Mouse (Mus musculus): Measurements from ENCODE around the gene Far2.

Far2 gene

GRCm38 (mm10) chr6:148046881-148047649, at the start of gene Far2:
Gene Far2, plus strand, starts transcription at chr6:148047259.
- no peak for DNase-seq (ENCODE audit: low read depth, low spot score)

DNA sequence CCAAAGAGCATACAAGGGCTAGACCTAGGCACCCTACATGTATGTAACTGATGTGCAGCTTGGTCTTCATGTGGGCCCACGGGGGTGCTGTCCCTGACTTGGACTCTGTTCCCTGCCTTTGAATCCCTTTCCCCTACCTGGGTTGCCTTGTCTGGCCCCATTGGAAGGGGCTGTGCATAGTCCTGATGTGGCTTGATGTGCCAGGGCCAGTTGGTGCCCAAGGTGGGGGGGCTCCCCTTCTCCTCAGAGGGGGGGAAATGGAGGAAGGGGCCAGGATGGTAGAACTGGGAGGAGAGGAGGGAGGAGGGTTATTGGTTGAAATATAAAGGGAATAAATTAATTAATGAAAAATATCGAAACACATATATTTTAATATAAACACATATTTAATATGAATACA, 46.6 kb upstream of the Far2 start:
- DNase-seq (ENCODE audit: low read depth, low spot score) = no peak

GRCm38 (mm10) chr6:148001071-148001470, 46.0 kb upstream of the Far2 start:
- DNase-seq (ENCODE audit: low read depth, low spot score) = no peak

GRCm38 (mm10) chr6:148006118-148006837, 40.8 kb upstream of the Far2 start:
- DNase-seq (ENCODE audit: low read depth, low spot score) = no peak

DNA sequence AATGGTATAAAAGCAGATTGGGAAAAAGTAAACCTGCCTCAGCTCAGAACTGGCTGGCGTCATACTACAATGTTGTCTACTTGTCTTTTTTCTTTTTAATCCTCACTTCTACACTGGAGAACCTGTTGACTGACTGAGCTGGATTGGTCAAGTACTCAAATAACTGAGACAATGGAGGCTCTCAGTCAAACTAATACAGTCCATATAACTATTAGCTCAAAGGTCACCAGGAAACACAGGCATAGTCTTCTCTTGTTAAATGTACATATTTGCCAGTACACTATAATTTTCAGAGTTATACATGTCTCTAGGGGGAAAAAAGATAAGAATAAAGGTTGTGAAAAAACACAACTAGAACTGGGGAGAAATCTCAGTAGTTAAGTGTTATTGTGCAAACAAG, 6.3 kb upstream of the Far2 start:
- no peak for DNase-seq (ENCODE audit: low read depth, low spot score)

- DNase-seq (ENCODE audit: low read depth, low spot score) = no peak
These were observed 560 bp downstream of the Far2 start for GRCm38 (mm10) chr6:148047650-148047988.

DNA sequence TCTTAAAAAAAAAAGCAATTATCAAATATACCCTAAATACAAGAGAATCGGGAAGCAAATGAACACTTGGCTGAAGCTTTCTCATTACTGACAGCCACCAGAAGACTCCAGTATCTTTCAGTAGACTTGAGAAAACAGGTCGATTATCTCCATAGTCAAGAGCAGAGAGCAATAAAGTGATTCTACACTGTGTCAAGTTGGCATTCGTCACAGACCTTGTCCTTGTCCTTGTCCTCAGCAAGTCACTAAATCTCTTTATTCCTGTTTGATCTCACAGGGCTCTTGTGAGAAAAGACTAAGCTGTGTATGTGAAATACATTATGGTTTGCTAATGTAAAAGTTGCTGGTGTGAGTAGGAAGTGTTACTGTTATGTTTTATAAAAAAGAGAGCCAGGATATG, 16.1 kb downstream of the Far2 start:
- no peak for DNase-seq (ENCODE audit: low read depth, low spot score)

DNA sequence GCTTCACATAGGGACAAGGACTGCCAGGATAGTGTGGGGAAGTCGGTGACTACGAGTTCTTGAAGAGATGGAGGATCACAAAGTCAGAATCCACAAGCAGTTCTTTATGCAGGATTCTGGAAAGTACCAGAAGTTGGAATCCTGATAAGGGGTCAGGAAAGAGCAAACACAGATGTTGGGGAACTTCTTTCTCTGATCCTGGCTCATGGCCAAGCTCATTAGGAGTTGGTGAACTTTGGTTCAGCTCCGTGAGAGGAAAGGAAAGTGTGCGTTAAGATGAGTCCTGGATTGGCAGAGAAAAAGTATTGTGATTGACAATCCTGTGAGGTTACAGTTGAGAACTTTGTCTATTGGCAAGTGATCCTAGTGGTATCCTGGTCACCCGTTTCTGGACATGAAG, 19.2 kb downstream of the Far2 start:
- DNase-seq (ENCODE audit: low read depth, low spot score) = no peak

GRCm38 (mm10) chr6:148068786-148069185, 21.7 kb downstream of the Far2 start:
- peak; percentile 57 for DNase-seq (ENCODE audit: low read depth, low spot score)

DNA sequence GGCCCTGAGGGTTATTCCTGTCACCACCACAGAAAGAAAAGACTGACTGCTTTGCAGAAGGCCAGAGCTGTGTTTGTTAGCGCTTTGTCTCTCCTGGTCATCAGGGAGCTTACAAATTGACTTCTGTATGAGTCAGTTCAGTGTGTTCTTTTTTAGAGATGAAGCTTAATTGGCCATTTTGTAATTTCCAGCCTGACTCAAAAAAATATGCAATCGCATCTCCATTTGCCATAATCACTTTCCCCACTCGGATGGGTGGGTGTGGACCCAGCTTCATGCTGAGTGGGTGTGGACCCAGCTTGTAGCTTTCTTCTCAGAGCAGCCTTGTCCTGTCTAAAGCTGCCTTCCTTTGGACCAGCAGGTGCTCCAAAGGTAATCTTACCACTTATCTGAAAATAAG, 26.5 kb downstream of the Far2 start:
- DNase-seq (ENCODE audit: low read depth, low spot score) = peak; percentile 4

DNA sequence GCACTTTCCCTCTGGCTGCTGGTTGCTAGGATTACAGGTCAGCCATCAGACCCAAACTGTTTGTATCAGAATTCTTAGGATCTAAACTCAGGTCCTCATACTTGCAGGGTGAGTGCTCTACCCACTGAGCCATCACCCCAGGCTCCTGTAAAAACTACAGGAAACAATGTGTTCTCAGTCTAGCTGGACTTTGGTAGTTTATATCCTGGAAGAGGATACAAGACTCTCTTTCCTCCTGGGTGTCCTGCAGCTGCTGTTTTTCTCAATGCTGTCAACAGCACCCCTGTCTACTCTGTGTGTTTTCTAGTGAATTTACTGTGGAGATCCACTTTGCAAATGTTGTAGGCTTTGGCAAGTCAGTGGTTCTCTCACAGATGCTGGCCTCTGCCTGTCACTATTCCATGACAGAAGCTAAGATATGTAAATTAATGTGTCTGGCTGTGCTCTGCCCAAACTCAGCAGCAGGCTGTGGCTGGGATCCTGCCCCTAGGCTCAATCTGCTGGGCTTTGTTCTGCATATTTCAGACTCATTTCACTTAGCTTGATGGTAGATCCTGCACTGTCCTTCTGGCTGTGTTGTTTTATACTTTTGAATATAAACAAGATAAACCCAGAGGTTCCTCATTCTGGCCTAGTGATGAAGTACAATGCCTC, 27.3 kb downstream of the Far2 start:
- no peak for DNase-seq (ENCODE audit: low read depth, low spot score)

DNA sequence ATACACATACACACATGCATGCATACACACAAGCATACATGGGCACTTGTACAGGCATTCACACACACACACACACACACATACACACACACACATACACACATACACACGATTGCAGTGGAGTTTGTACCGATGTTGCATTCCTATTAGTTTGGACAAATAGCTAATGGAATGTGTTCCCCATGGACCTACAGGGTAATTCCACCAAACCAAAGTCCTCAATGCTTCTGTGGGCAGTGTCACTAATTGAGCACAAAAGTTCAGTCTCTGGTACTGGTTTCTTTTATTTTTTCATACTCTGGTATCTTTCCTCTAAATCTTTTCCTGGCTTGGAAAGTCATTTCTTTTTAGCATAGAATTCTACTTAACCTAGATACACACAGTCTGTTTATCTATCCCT, 36.8 kb downstream of the Far2 start:
- no peak for DNase-seq (ENCODE audit: low read depth, low spot score)

DNA sequence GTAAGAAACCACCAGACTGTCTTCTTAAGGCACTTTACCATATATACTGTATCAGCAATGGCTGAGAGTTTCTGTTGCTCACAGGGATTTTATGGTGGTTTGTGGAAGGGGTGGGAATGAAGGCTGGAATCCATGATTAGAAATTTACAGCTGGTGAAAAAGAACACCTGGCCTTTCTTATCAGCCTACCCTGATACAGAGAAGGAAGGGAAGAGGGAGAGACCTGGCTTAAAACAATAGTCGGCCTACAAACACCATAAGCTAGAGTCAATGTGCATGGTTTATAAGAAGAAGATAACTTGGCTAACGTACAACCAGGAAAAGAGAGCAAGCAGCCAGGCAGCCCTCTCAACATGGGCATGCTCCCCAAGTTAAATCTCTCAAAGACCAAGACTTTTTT, 37.3 kb downstream of the Far2 start:
- no peak for DNase-seq (ENCODE audit: low read depth, low spot score)

DNA sequence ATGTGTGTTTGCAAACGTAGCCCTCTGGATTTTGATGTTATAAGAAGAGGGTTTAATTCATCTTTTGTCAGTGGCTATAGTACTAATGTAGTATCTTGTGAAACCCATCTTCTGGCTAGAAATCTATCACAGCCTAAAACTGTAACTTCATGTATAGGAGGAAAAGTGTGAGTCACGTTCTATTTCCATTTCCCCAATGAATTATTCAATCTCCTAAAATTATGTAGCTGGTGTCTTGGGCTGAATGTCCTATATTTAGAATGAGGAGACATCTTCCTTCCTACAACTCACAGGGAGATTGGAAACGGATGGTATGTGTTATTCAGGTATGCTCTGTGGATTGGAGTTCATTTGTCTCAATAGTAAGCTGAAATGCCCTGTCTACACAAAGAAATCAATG, 50.0 kb downstream of the Far2 start:
- no peak for DNase-seq (ENCODE audit: low read depth, low spot score)

- no peak for DNase-seq (ENCODE audit: low read depth, low spot score)
These were observed 54.9 kb downstream of the Far2 start for GRCm38 (mm10) chr6:148101977-148102376.

GRCm38 (mm10) chr6:148102434-148102833, 55.4 kb downstream of the Far2 start:
- DNase-seq (ENCODE audit: low read depth, low spot score) = no peak

DNA sequence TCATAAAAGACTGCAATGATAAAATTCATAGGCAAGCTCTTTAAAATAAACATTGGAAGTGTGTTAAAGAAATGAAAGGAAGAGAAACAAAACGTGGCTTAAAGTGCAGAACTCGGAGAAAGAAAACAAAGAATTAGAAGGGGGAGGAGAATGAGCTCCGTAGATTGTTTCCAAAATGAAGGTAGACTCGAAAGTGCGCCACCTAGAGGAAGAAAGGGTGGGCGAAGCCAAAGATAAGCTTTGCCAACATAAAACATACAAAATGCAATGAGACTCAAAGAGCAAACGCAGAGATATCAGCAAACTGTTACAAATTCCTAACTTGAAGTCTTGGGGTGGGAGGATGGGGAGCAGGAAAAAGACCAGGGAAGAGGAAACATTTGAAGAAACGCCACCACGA, 57.2 kb downstream of the Far2 start:
- DNase-seq (ENCODE audit: low read depth, low spot score) = no peak

DNA sequence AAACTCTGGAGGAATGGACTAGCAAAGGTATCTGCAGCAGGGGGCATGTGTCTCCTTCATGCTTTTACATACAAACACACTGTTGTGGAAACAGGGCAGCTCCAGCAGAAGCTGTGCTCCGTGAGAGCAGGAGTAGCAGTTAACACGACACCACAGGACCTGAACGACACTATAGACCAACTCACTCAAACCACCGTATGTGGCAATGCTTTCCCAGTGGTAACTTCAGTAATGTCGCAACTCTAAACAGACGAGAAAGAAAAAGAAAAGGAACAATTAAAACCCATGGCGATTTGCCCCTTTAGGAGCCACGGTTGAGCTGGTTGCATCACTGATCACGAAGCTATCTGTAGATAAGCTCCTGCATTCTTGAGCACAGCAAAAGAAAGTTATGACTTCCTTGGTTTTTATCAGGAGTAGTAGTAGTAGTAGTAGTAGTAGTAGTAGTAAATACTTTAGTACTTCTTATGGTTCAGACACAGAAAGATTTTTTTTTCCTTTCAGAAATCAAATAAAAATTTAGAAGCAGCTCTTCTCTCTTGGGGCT, 58.7 kb downstream of the Far2 start:
- DNase-seq (ENCODE audit: low read depth, low spot score) = no peak

GRCm38 (mm10) chr6:148108741-148109472, 61.8 kb downstream of the Far2 start:
- DNase-seq (ENCODE audit: low read depth, low spot score) = no peak

DNA sequence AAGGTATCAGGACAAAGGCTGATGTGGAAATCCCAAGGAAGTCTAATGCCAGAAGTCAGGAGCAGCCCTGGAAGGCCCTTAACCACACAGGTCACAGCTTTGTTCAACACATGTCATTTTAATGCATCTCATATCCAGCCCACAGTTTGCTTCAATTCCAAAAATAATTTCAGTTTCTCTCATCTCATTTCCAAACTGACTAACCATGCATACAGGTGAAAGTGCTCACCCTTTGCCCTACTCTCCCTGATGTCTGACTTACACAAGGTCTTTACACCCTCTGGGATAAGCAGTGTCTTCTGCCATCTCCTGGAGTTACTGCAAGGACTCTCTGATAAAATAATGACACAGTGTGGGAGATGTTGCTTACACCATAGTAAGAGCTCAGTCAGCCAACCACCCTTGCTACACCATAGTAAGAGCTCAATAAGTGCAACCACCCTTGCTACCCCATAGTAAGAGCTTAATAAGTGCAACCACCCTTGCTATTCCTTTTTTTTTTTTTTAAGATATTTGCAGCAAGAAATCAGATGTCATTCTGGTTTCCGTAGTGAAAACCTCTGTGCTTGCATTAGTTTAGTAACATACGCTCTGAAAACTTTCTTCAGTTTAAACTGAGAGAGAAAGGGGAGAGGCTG, 64.1 kb downstream of the Far2 start:
- no peak for DNase-seq (ENCODE audit: low read depth, low spot score)

- DNase-seq (ENCODE audit: low read depth, low spot score) = no peak
These were observed 69.3 kb downstream of the Far2 start for GRCm38 (mm10) chr6:148116371-148116770.

Measured in skeletal muscle tissue, adult 2 months (tissue).